Mouse (Mus musculus): ENCODE data around the gene Mtfp1. TPM values are rescaled to one million over a fixed set of nuclear protein-coding genes. Genes with fewer than 3 reads are reported as not detected.

The Mtfp1 gene
- 1 to 10 TPM; 1.9 to 4.1 TPM for polyA plus RNA-seq (2017; shearing (Covaris generic))

GRCm38 (mm10) chr11:4095171-4096053 is at the start of gene Mtfp1:
Mtfp1 (minus strand) TSS chr11:4095445.

GRCm38 (mm10) chr11:4134986-4135935 is 40.0 kb upstream of the Mtfp1 start, which contains the start of gene Rnf215:
Rnf215 (plus strand) TSS chr11:4135202.

GRCm38 (mm10) chr11:4122742-4123579 is 27.7 kb upstream of the Mtfp1 start, which contains the start of gene Sec14l2:
Sec14l2 (minus strand) TSS chr11:4123415.

GRCm38 (mm10) chr11:4064627-4065122 is 30.6 kb downstream of the Mtfp1 start, which contains the start of gene Sec14l3:
Sec14l3 (plus strand) TSS chr11:4064841.

Other genes with a start within 250 kb of the Mtfp1 start
- 1 to 10 TPM in 1 of 2 experiments, under 1 TPM in 1; 0.22 to 1.0 TPM for gene Osbp2, start 231.5 kb downstream of the Mtfp1 start, polyA plus RNA-seq (2017; shearing (Covaris generic))
- not detected for gene 4921536K21Rik, start 200.3 kb downstream of the Mtfp1 start, polyA plus RNA-seq (2017; shearing (Covaris generic))
- gene Dusp18, start 200.2 kb downstream of the Mtfp1 start, polyA plus RNA-seq (2017; shearing (Covaris generic)) = under 1 TPM; 0.30 to 0.42 TPM
- 1 to 10 TPM; 3.9 to 4.0 TPM for gene Slc35e4, start 180.8 kb downstream of the Mtfp1 start, polyA plus RNA-seq (2017; shearing (Covaris generic))
- gene Tcn2, start 163.3 kb downstream of the Mtfp1 start, polyA plus RNA-seq (2017; shearing (Covaris generic)) = 10 to 100 TPM; 17.7 to 51.7 TPM
- gene Pes1, start 131.5 kb downstream of the Mtfp1 start, polyA plus RNA-seq (2017; shearing (Covaris generic)) = 10 to 100 TPM; 73.5 to 86.3 TPM
- under 1 TPM; 0.29 to 0.88 TPM for gene 4930556J24Rik, start 118.7 kb downstream of the Mtfp1 start, polyA plus RNA-seq (2017; shearing (Covaris generic))
- 1 to 10 TPM in 1 of 2 experiments, under 1 TPM in 1; 0.33 to 1.8 TPM for gene Gal3st1, start 111.8 kb downstream of the Mtfp1 start, polyA plus RNA-seq (2017; shearing (Covaris generic))
- under 1 TPM in 1 of 2 experiments, not detected in 1; 0.75 TPM for gene Sec14l4, start 64.0 kb downstream of the Mtfp1 start, polyA plus RNA-seq (2017; shearing (Covaris generic))
- gene Sec14l3, start 30.6 kb downstream of the Mtfp1 start, polyA plus RNA-seq (2017; shearing (Covaris generic)) = 1 to 10 TPM in 1 of 2 experiments, under 1 TPM in 1; 0.19 to 1.5 TPM
- 1 to 10 TPM in 1 of 2 experiments, under 1 TPM in 1; 0.77 to 2.8 TPM for gene Sec14l2, start 28.0 kb upstream of the Mtfp1 start, polyA plus RNA-seq (2017; shearing (Covaris generic))
- 10 to 100 TPM; 43.2 to 52.4 TPM for gene Rnf215, start 39.8 kb upstream of the Mtfp1 start, polyA plus RNA-seq (2017; shearing (Covaris generic))
- 1 to 10 TPM; 4.4 to 9.4 TPM for gene Ccdc157, start 64.8 kb upstream of the Mtfp1 start, polyA plus RNA-seq (2017; shearing (Covaris generic))
- 10 to 100 TPM; 69.4 to 69.8 TPM for gene Sf3a1, start 64.9 kb upstream of the Mtfp1 start, polyA plus RNA-seq (2017; shearing (Covaris generic))
- 100 to 1,000 TPM; 110 to 134 TPM for gene Tbc1d10a, start 91.3 kb upstream of the Mtfp1 start, polyA plus RNA-seq (2017; shearing (Covaris generic))
- 10 to 100 TPM; 45.3 to 46.4 TPM for gene Castor1, start 122.8 kb upstream of the Mtfp1 start, polyA plus RNA-seq (2017; shearing (Covaris generic))
- 10 to 100 TPM; 27.4 to 46.4 TPM for gene Osm, start 141.0 kb upstream of the Mtfp1 start, polyA plus RNA-seq (2017; shearing (Covaris generic))
- 1 to 10 TPM in 1 of 2 experiments, under 1 TPM in 1; 0.09 to 3.4 TPM for gene Lif, start 162.1 kb upstream of the Mtfp1 start, polyA plus RNA-seq (2017; shearing (Covaris generic))